Mouse (Mus musculus) erythroid progenitor cell, adult 5-6 weeks (primary cell): Measurements from ENCODE around the gene Itga2. TPM values are rescaled to one million over a fixed set of nuclear protein-coding genes. Genes with fewer than 3 reads are reported as not detected.

ENCODE experiments used
- ATAC-seq: replicated peaks from 2 replicates; pipeline ENCODE4 v1.8.0; 2016; ENCODE audit warnings: moderate number of reproducible peaks, mild to moderate bottlenecking, moderate TSS enrichment, inconsistent platforms; ENCODE audit not compliant: poor library complexity, low FRiP score, severe bottlenecking
- total RNA-seq, 2 experiments: library from RNA; stranded (forward) in 1 of 2; stranded (reverse) in 1 of 2; fragments of 150-400 nt in 1 of 2; fragments of 186-747, 209-891 nt in 1 of 2; gene quantifications; 2 replicates each; pipeline versions ENCODE4 v1.2.3 to v1.2.4; 2015 to 2017; ENCODE audit warnings: low replicate concordance in 2 of 2

Gene Itga2
- total RNA-seq, 2 experiments from 2014 or later: 0.08 TPM; not detected in 1

DNA sequence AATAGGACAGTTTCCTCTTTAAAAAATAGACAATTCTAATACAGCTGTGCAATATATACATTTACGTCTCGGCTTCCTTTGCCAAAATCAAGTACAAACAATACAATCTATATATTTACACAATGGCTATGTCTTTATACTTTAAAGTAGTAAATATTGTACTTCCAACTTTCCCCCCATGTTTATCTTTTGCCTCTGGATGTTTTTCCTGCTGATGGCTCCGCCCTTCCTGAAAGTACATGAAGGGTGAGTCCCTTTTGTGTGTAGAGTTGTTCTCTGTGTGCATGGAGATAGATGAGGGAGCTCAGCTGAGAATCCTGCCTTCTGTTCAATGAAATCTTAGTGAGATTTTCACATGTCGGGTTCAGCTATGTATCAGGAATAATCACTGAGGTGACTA is 98.5 kb downstream of the Itga2 start:
- ATAC-seq: no peak

DNA sequence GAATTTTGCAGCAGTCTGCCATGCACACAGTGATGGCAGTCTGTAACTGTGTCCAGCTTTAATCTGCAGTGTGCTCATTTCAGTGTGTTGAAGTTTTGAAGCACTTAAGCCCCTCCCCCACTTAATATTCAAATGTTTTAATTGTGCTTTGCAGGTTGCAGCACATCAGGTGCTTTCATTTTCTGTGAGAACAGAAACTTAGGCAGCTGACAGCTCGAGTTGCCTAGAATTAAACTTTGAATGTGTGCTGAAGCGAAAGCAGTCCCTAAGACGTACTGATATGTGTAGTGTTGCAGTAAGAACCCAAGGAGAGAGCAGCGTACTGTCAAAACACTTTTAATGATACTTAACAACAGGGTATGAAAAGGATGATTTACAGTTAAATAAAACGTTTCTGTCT is 99.1 kb downstream of the Itga2 start:
- ATAC-seq: no peak

DNA sequence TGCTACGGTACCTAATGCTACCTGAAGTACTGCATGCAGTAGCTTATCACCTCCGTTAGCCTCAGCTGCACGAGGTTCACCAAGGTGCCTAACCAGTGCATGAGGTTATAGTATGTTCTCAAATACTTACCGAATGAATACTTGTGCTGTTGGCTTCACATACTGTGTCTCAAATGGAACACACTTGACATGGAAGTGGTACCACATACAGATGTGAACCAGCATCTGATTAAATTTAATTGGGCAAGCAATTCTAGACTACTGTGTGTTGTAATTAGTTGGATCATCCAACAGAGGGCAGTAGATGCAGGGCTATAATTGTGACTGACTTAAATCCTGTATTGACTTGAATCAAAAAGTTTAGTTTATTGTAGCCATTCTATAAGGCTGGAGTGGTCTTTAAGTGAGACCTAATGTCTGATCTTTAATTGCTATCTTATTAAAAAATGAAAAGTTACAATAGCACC is 100.5 kb downstream of the Itga2 start:
- ATAC-seq: peak; percentile 41; the same call in 1 of the 2 replicates

DNA sequence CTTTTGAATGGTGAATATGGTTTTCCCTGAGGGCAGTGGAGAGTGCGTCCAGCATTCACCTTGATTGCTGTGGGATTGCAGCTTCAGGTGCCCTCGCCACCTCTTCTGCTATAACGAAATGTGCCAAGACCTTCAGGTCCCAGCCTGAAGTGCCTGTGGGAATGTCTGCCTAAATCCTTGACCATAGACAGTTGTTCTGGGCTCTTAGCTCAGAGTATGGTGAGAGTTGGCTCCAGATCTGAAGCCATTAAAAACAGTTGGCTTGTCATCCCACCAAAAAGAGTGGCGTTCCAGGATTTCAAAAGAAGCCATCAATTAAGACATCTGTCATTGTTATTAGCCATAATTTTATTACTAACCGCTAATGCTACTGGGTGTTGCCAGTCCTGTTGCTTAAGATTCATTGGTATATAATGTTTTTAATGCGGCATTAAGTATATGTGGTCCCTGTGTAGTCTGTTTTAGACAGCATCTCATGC is 106.5 kb downstream of the Itga2 start:
- no peak for ATAC-seq

DNA sequence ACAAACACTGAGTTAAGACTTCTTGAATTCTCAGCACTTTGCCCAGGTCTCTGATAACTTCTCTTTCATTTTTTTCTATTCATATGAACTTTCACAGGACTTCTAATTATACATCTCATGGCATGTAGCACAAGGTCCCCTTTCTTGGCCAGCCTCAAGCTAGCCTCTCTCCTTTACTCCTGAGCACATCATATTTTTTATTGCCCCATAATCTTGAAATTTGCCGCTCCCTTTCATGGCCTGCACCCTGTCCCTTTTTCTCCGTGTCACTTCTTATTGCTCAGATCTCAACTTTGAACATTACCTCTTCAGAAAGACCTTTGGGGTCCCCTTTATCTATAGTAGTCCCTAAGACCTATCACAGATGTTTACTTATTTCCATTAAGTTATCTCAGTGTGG is 109.0 kb downstream of the Itga2 start:
- no peak for ATAC-seq

DNA sequence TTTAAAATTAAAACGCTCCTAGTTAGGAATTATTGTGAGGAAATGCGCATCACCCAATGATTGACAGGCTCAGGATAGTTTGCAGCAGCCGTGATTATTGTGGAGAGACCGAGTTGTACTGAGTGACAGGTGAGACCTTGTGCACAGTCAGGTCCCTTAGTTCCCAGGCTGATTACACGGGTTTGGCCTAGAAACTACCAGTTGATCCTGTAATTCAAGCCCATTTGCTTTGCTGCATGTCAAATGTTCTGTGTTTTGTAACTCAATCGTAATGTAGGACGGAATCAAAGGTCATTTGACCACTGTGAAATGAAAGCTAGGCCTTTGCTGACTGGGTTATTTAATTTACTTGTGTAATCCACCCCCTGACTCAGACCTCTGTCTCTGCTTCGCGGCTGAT is 113.4 kb downstream of the Itga2 start:
- peak; percentile 68 for ATAC-seq

DNA sequence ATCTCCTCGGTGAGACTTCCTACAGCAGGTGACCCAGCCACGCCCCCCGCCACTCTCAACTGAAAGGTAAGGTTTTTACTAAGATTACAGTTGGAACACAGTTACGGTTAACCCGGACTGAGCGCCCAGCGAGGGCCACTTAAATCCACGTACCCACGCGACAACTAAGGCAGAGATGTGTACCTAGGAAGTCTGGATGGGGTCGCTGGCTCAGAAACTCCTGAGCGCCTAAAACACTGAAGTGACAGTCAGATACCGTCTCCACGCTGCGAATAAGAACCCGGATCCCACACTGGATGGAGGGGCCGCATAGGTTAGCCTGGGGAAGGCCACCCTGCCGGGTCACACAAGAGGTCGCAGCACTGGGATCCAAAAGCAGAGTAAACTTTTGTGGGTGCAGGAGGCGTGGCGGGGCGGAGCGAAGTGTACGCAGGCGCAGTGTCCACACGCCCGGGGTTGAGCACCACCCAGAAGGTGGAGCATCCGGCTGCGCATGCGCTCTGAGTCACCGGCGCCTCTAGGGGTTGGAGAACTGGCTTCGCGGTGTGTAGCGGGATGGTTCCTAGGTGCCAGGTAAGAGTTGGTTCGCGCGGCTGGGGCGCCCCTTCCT is 114.0 kb downstream of the Itga2 start, which contains the start of gene Mocs2:
Gene Mocs2, plus strand, starts transcription at position 486 of the 610 bp plus-strand sequence.
- peak; percentile 97 for ATAC-seq

DNA sequence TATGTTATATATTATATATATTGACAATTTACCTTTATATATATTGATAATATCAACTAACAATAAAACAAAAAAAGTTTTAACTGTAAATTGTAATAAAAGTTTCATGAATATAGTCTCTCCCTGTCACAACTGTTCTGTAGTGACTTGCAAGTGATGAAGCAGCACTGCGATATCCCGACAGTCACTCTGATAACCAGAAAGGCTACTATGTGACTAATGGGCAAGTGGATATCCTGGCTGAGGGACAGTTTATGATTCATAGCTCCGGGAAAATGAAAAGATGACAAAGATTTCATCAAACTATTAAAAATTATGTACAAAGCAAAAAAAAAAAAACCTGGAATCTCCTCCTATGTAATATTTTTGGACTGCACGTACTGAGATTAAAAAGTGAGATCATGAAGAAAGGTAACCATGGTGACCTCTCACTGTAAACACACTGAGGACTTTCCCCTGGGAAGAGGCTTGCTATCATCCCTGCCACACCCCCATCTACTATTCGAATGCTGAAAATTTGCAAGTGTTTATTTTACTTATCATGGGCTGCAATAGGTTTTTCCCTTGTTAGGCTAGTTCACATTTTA is 122.2 kb downstream of the Itga2 start:
- ATAC-seq: no peak

DNA sequence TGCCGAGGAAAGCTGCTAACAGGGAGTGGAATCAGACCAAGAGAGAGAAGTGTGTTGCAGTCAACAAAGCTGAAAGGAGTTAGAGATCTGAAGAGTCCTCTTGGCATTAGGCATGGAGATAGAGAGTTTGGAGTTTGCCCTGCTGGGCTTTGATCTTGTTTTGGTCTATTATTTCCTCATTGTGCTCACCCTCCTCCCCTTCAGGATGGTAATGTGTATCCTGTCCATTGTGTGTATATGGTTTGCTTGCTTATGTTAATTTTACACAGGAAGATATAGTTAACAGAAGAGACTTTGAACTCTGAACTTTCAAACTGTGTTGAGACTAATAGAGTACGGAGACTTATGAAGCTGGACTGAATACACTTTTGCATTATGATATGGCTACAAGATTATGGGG is 128.9 kb downstream of the Itga2 start:
- no peak for ATAC-seq

DNA sequence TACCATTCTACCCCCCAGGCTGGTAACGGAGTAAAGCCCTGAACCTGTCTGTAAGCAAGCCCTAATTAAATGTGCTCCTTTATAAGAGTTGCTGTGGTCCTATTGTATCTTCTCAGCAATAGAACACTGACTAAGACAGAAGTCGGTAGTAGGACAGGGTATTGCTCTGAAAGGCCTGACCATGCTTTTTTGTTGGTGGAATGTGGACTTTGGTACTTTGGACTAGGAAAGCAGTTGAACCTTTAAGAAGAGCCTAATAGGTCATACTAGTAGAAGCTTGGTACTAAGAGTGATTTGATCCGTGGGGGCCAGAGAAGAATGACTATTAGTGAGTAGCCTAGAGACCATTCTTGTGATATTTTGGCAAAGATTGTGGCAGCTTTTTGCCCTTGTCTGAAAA is 130.0 kb downstream of the Itga2 start:
- no peak for ATAC-seq

DNA sequence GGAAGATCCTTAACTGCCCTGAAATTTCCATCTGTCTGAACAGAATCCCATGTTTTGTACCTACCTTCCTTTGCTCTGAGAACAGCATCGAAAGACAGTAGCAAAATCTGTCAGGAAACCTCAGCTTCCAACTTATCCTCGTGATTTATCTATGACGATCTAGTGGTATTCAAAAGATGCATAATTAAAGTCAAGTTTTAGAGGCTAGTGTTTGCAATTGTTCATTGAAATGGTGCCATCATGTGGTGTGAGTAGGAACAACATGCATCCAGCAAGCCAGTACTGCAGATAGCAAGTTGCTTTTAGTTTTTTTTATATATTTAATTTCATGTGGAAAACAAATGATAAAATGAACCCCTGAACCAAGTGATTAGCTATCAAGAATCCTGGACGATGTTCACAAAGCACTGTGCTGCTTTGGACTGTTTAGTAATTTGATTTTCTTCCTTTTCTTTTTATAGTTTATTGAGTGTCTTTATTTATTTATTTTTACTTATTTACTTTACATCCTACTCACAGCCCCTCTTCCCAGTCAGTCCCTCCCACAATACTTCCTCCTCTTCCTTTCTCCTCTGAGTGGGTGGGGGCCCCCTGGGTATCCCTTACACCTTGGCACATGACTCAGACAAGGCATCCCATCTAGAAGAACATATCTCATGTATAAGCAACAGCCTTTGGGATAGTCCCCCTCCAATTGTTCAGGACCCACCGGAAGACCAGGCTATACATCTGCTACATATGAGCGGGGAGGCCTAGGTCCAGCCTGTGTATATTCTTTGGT is 138.5 kb downstream of the Itga2 start:
- ATAC-seq: no peak

DNA sequence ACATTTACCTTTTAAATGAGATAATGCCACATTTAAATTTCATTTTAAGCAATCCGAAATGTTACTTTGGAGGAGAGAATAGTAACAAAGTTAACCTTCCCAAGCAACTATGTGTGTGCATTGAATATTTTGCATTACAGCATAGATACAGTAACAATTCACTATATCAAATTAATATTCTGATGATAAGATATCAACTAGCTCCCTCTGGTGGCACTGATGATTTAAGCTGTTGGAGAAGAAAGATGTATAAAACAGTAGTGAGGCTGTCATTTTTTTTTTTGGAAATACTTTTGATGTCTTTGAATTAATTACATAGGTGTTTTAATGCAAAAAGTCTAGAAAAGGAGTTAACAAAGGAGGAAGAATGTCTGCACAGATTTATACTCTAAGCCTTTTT is 140.4 kb downstream of the Itga2 start:
- ATAC-seq: no peak

Other genes starting within 250 kb of the Itga2 start
- 20.5 and 23.8 TPM in 2 replicates for gene Mocs2, start 113.9 kb downstream of the Itga2 start, total RNA-seq (2015; ENCODE audit: low replicate concordance)
- gene Mocs2, start 113.9 kb downstream of the Itga2 start, total RNA-seq (2017; ENCODE audit: low replicate concordance): 15.9 and 16.9 TPM in 2 replicates
- 7.5 and 11.9 TPM in 2 replicates for gene Pelo, start 158.1 kb upstream of the Itga2 start, total RNA-seq (2015; ENCODE audit: low replicate concordance)
- 14.1 and 14.3 TPM in 2 replicates for gene Pelo, start 158.1 kb upstream of the Itga2 start, total RNA-seq (2017; ENCODE audit: low replicate concordance)
- 7.1 and 22.7 TPM in 2 replicates for gene Gm49395, start 169.8 kb upstream of the Itga2 start, total RNA-seq (2015; ENCODE audit: low replicate concordance)
- not detected in 2 replicates for gene Gm49395, start 169.8 kb upstream of the Itga2 start, total RNA-seq (2017; ENCODE audit: low replicate concordance)
- gene Itga1, start 169.9 kb upstream of the Itga2 start, total RNA-seq (2015; ENCODE audit: low replicate concordance): 2.1 and 3.2 TPM in 2 replicates
- 0.76 and 0.77 TPM in 2 replicates for gene Itga1, start 169.9 kb upstream of the Itga2 start, total RNA-seq (2017; ENCODE audit: low replicate concordance)